15 mouse cellular contexts compared by ENCODE assay signal in the genomic region with DNA sequence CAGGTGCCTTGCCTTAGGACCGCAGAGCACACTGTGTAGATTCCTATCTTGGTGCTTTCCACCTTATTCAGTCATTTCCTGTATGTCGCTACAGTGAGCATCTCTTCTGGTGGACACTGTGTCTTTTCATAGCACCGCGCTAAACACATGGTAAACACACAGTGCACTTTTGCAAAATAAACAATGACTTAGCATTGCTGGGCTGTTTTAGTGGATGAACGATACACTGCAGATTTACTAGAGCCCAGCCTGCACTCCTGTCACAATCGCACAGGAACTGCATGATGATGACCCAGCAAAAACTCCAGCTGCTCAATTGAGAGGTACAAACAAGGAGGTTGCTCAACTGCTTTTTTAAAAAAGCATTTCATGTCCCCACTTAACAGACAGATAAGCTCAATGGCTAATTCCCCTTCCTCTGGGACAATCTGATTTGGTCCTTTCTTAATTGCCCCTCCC. TPM values are rescaled to one million over a fixed set of nuclear protein-coding genes. Genes with fewer than 3 reads are reported as not detected.
DNase-seq lines count a peak whose midpoint lies in the region; ATAC-seq lines count a peak whose summit lies in the region.
"Had no signal": no experiment of that assay in that cellular context is flagged by ENCODE, and none has a peak within 500 bp of the region (broad histone marks: within the 10 kb centered on the region; RNA-seq: fewer than 3 reads in every experiment).

No protein-coding gene starts in this region.

- ATAC-seq in hematopoietic stem cell, adult 5-6 weeks (replicated peaks in 1 of 2; ENCODE audit: insufficient read depth in 1 of 2, low FRiP score in 2 of 2, low TSS enrichment in 1 of 2, low read depth in 1 of 2, poor library complexity in 2 of 2, severe bottlenecking in 2 of 2) = peak; percentile 56 to 60
- ATAC-seq: forebrain, postnatal 0 days; intestine, postnatal 0 days had no signal

- DNase-seq in lung, postnatal 10 days = peak; percentile 28
- no peak for DNase-seq in lung, postnatal 14 days
- DNase-seq in MEL-GATA-1-ER (ENCODE audit: extremely low read depth, low read depth) = peak; percentile 19
- peak; percentile 39 for DNase-seq in naive thymus-derived CD4-positive, alpha-beta T cell, adult 2 months (ENCODE audit: low read depth)
- DNase-seq in cerebellum, postnatal 14 days = no peak
- DNase-seq in urinary bladder, postnatal 25 days (ENCODE audit: low spot score) = no peak
- DNase-seq in right cerebral cortex, adult 18-20 months = no peak
- DNase-seq: adrenal gland, adult 8-10 months; cerebellum, adult 9-11 months; forebrain, postnatal 0 days; gastrocnemius, postnatal 36 days; kidney, postnatal 10 days; right cerebral cortex, postnatal 4 days had no signal

RNA-seq across cellular contexts. Expression of gene Zfp746, which starts 2.6 kb away (rescaled TPM):
- total RNA-seq in hematopoietic stem cell, adult 5-6 weeks (2017) = 28.2 and 33.0 TPM in 2 replicates

RNA-seq across cellular contexts. Expression of gene Zfp777, which starts 35.1 kb away (rescaled TPM):
- total RNA-seq in hematopoietic stem cell, adult 5-6 weeks (2017) = 16.2 and 34.6 TPM in 2 replicates

Comparison
In these comparisons a context has a peak if more than half of its experiments do, and no peak if none do; other contexts are left out.
1. DNase-seq: peak in lung, postnatal 10 days (single experiment), MEL-GATA-1-ER (single experiment) and naive thymus-derived CD4-positive, alpha-beta T cell, adult 2 months (single experiment); none in lung, postnatal 14 days (single experiment), cerebellum, postnatal 14 days (0 of 2), urinary bladder, postnatal 25 days (single experiment) and right cerebral cortex, adult 18-20 months (single experiment).